Mouse (Mus musculus): ENCODE measurements around the gene Ncoa3. TPM values are rescaled to one million over a fixed set of nuclear protein-coding genes. Genes with fewer than 3 reads are reported as not detected.

Ncoa3 gene
- polyA plus RNA-seq, 1 experiment from 2014 or later = 14.7 TPM

DNA sequence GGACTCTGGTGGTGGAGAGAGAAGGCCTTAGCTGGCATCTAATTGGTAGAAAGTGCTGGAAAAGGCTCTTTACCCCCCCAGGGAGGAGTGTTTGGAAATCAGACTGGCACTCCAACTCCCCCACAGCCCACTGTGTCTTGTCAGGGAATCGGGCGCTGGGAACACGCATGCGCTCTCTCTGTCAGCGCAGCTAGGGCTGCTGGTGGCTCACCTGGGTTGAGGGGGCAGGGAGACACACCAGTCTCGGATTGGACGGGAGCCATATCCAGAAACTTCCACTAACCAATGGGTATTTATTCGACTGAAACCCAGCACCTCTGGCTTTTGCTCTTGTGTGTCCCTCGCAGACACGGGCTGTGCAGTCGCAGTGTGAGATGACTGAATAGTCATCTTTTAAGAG lies 120.5 kb downstream of the Ncoa3 start:
- peaks cover 63% of the 10 kb centered on the region for H3K36me3 ChIP-seq
- WGBS = 90% methylated on average over 11 of the region's 11 CpGs
- H3K4me3 ChIP-seq = no peak overlapping the region
- peaks cover 16% of the 10 kb centered on the region; the same call in 1 of the 2 replicates for H3K4me1 ChIP-seq
- H3K27me3 ChIP-seq = no peaks in the 10 kb centered on the region
- H3K27ac ChIP-seq = no peak overlapping the region; the same call in 1 of the 2 replicates
- H3K9me3 ChIP-seq = no peaks in the 10 kb centered on the region
- no peak overlapping the region for H3K9ac ChIP-seq
- no peak for ATAC-seq (ENCODE audit: insufficient number of reproducible peaks, insufficient read depth, low FRiP score, low TSS enrichment, low read depth)
- no peak overlapping the region for H3K4me2 ChIP-seq

DNA sequence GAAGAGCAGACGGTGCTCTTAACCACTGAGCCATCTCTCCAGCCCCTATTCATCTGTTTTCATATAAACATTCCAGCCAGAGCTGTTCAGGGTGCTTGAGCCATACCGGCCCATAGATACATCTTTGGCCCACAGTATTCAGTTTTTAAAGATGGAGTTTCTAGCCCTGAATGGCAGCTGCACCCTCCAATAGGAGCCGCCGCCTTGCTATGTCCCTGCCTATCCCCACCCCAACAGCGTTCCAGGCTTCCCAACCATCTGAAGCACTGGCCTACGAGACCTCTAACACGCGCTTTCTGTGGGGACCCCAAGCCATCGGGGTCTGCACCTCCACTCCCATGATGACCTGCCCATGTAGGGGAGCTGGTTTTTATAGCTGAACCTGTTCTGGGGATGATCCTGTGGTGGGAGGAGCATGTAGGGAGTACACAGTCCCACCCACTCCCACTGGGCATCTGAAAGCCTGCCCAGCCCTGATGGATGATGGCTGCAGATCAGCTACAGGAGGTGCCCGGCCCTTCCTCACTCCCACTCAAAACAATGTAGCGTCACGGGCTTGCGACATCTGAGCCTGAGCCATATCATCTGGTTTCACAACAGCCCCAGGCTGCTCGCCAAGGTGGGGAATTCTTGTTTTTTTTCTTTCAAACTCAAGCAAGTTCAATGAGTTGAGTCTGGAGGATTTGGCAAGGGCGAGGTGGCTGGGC lies 123.3 kb downstream of the Ncoa3 start:
- peaks cover 13% of the 10 kb centered on the region; the same call in 1 of the 2 replicates for H3K4me1 ChIP-seq
- H3K9ac ChIP-seq = no peak overlapping the region
- H3K27ac ChIP-seq = peak overlapping the region; percentile 3; the same call in 1 of the 2 replicates
- H3K9me3 ChIP-seq = no peaks in the 10 kb centered on the region
- no peak overlapping the region for H3K4me3 ChIP-seq
- WGBS = 82% methylated on average over 15 of the region's 15 CpGs
- H3K27me3 ChIP-seq = no peaks in the 10 kb centered on the region
- H3K36me3 ChIP-seq = peaks cover 74% of the 10 kb centered on the region
- ATAC-seq (ENCODE audit: insufficient number of reproducible peaks, insufficient read depth, low FRiP score, low TSS enrichment, low read depth) = no peak
- no peak overlapping the region for H3K4me2 ChIP-seq

DNA sequence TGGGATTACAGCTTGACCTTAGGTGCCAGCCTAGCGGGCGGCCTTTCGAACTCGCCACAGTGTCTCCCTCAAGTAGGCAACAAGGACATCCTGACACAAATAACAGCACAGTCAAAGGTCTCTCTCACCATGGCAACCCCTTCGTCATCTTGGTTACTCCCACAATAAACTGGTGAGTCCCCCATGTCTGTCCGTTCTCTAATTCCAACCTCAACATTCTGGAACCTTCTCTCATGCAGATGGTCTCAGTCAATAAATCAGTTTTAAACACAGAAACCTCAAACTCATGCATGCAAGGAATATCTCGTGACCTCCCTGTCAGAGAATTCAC lies 123.8 kb downstream of the Ncoa3 start:
- H3K4me3 ChIP-seq = no peak overlapping the region
- H3K4me1 ChIP-seq = peaks cover 13% of the 10 kb centered on the region; the same call in 1 of the 2 replicates
- H3K9me3 ChIP-seq = no peaks in the 10 kb centered on the region
- ATAC-seq (ENCODE audit: insufficient number of reproducible peaks, insufficient read depth, low FRiP score, low TSS enrichment, low read depth) = no peak
- no peaks in the 10 kb centered on the region for H3K27me3 ChIP-seq
- WGBS = 91% methylated on average over 7 of the region's 7 CpGs
- no peak overlapping the region for H3K4me2 ChIP-seq
- H3K9ac ChIP-seq = no peak overlapping the region
- peaks cover 73% of the 10 kb centered on the region for H3K36me3 ChIP-seq
- peak overlapping the region; percentile 3; the same call in 1 of the 2 replicates for H3K27ac ChIP-seq

DNA sequence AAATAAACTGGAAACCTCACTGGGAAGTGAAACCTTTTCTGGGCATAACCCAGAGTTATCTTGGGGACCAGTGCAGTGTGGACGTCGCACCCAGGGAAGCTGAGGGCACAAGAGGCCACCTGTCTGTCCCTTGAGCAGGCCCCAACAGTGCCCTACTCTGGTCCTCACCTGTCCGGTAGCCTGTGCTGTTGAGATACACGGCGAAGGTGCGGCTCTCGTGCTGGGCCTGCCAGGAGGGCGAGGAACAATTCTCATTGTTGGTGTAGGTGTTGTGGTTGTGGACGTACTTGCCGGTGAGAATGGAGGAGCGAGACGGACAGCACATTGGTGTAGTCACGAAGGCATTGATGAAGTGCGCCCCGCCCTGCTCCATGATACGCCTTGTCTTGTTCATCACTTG lies 124.3 kb downstream of the Ncoa3 start:
- no peak overlapping the region for H3K9ac ChIP-seq
- peaks cover 73% of the 10 kb centered on the region for H3K36me3 ChIP-seq
- no peak overlapping the region for H3K27ac ChIP-seq
- H3K27me3 ChIP-seq = no peaks in the 10 kb centered on the region
- no peak for ATAC-seq (ENCODE audit: insufficient number of reproducible peaks, insufficient read depth, low FRiP score, low TSS enrichment, low read depth)
- H3K4me2 ChIP-seq = no peak overlapping the region
- no peak overlapping the region for H3K4me3 ChIP-seq
- WGBS = 96% methylated on average over 16 of the region's 16 CpGs
- peaks cover 13% of the 10 kb centered on the region; the same call in 1 of the 2 replicates for H3K4me1 ChIP-seq
- H3K9me3 ChIP-seq = no peaks in the 10 kb centered on the region

DNA sequence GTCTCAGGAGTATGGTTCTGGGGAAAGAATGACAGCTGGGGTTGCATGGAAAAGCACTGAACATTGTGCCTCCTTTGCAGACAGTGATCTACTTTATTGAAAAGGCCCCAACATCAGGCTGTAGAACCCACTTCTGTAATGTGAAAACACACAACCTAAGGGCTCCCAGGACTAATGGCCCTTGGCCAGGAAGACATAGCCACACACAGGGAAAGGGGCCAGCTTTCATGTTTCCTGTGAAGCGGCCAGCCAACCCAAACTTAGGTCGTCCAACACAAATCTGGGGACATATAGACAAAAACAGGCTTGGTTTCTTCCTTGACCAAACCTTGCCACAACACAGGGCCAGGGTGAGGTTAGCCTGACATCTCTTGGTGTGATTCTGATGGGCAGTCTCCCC lies 127.6 kb downstream of the Ncoa3 start:
- H3K4me2 ChIP-seq = no peak overlapping the region
- no peaks in the 10 kb centered on the region for H3K27me3 ChIP-seq
- no peak for ATAC-seq (ENCODE audit: insufficient number of reproducible peaks, insufficient read depth, low FRiP score, low TSS enrichment, low read depth)
- H3K9ac ChIP-seq = no peak overlapping the region
- H3K4me3 ChIP-seq = no peak overlapping the region
- no peak overlapping the region for H3K27ac ChIP-seq
- 0 out of 2 replicates have a peak, but pooled peaks cover 6% of the 10 kb centered on the region for H3K4me1 ChIP-seq
- H3K36me3 ChIP-seq = peaks cover 83% of the 10 kb centered on the region
- WGBS = 85% methylated on average over 2 of the region's 2 CpGs
- no peaks in the 10 kb centered on the region for H3K9me3 ChIP-seq

DNA sequence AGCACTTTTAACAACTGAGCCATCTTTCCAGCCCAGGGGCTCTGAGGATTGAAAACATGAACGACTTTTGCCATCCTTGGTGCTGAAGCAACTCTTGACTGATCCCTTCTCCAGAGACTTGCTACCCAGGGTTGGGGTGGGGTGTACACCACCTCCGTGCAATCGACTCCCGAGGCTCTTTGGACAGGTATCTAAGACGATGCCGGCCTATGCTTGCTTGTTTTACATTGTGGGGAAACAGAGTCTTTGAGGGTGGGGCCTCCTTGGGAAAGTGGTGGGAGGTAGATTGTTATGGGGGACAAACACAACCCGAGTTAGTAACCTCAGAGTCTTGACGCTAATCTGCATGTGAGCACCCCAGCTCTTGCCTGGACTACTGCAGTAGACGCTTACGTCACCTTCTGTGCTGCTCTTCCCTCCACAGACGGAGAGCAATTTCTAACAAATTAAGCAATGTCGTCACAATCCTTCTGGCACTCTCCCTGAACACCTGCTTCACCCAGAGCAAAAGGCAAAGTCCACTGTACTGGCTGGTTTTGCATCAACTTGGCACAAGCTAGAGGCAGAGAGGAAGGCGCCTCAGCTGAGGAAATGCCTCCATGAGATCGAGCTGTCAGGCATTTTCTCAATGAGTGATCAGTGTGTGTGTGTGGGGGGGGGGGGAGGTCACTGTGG lies 129.4 kb downstream of the Ncoa3 start:
- no peak overlapping the region for H3K27ac ChIP-seq
- H3K4me3 ChIP-seq = no peak overlapping the region
- no peaks in the 10 kb centered on the region for H3K9me3 ChIP-seq
- 85% methylated on average over 14 of the region's 14 CpGs for WGBS
- H3K9ac ChIP-seq = no peak overlapping the region
- peaks cover 69% of the 10 kb centered on the region for H3K36me3 ChIP-seq
- no peaks in the 10 kb centered on the region for H3K27me3 ChIP-seq
- peaks cover 4% of the 10 kb centered on the region; the same call in 1 of the 2 replicates for H3K4me1 ChIP-seq
- no peak overlapping the region for H3K4me2 ChIP-seq
- ATAC-seq (ENCODE audit: insufficient number of reproducible peaks, insufficient read depth, low FRiP score, low TSS enrichment, low read depth) = no peak

DNA sequence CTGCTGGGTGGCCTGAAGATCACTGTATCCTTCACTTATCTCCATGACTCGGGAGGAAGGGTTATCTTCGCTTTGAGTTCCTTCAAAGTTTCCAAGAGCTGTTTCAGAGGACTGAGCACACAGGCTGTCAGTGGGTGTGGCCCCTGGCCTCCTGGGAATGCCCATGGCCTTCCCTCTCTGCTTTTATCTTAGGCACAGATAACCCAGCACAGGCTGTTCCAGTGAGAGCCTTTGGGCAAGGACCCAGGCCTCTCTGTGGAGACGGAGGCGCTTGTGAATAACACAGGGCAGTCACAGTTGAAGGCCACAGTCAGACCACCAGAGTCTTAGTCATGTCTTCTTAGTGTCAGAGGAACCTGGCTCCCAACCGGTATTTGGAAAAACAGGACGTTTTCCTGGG lies 130.3 kb downstream of the Ncoa3 start:
- Histone ChIP-seq H3K4me2 (no peak overlapping the region), H3K36me3 (peaks cover 70% of the 10 kb centered on the region), H3K27ac (no peak overlapping the region), H3K4me3 (no peak overlapping the region), H3K9ac (no peak overlapping the region), H3K27me3 (no peaks in the 10 kb centered on the region), H3K9me3 (no peaks in the 10 kb centered on the region), H3K4me1 (peaks cover 4% of the 10 kb centered on the region; the same call in 1 of the 2 replicates)
- WGBS = 89% methylated on average over 6 of the region's 6 CpGs
- ATAC-seq (ENCODE audit: insufficient number of reproducible peaks, insufficient read depth, low FRiP score, low TSS enrichment, low read depth) = no peak

Other genes with a start within 250 kb of the Ncoa3 start
- 61.4 and 62.3 TPM in 2 replicates for gene Zmynd8, start 93.6 kb upstream of the Ncoa3 start, polyA plus RNA-seq (2015; fragmentation: Nextera tagmentation; extraction: Ambion mirVana)
- gene Sulf2, start 163.0 kb downstream of the Ncoa3 start, polyA plus RNA-seq (2015; fragmentation: Nextera tagmentation; extraction: Ambion mirVana) = 127 and 143 TPM in 2 replicates

Measured in embryonic facial prominence, embryonic 13.5 days (tissue).